Mouse (Mus musculus): Measurements from ENCODE around the gene E030018B13Rik.

The E030018B13Rik gene

DNA sequence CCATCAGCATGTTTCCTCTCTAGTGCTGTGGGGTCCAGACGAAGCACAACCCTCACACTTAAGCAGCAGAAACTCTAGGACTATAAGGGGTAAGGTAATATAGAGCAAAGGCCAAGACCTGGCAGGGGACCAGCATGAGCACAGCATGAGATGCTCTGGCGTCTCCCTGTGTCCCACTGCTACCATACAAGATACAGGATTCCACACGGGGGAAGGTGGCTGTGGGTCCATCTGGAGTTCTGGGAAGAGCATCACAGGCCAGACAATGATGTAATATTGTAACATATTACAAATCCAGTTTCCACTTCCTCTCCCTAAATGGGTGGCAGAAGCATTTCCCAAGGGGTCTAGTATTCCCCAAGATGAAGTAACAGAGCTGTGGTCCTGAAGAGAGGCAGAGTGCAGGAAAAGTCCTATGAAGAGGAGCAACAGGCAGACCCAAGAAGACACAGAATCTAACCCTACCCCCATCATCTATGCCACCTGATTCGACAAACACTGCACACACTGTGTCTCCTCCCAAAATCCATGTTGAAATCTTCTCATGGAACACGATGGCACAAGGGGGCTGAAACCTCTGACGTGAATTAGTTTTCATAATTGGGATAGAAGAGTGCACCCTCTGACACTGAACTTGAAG, at the start of gene E030018B13Rik:
E030018B13Rik (plus strand) TSS at position 590 of the 640 bp plus-strand sequence.
- DNase-seq (ENCODE audit: extremely low read depth, insufficient read length, low spot score), result no peak

DNA sequence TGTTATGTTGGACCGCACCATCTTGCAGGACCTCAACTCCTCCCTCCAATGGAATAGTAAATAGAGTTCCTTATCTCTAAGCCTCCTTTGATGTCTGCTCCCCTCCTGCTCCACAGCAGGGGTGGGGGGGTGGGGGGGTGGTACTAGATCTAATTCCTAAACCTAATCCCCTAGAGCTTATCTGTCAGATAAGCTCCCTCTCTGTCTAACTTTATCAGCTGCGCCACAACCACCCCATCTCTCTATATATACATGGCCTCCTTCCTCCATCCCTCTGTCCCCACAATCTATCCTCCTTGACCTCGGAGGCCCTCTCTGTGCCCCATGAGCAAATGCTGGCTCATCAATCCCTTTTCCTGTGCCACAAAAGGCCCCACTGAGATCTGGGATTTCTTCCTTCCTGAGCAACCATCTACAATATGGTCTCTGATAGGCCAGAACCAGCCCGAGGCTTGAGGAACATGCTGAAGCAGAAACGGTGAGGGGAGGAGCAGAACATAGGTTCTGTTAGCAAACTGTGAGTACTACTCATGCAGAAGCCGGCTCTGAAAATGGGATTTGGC, 48.2 kb upstream of the E030018B13Rik start:
- DNase-seq (ENCODE audit: extremely low read depth, insufficient read length, low spot score), result no peak

DNA sequence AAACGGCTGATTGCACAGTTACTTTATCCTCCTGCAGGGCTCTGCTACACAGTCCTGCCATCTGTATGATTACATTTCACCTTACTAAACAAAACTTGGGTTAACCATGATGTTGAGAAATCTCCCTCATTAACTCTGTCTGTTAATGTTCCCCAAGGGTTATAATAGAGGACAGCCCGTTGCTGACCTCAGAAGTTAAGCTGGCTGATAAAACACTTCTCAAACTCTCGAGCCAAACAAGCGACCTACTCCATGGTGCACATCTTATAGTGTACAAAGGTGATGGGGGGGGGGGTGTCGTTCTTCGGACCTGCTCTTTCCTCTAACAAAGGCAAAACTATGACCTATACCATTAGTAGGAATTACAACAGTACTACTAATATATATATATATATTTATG, 45.0 kb upstream of the E030018B13Rik start:
- DNase-seq (ENCODE audit: extremely low read depth, insufficient read length, low spot score), result no peak

DNA sequence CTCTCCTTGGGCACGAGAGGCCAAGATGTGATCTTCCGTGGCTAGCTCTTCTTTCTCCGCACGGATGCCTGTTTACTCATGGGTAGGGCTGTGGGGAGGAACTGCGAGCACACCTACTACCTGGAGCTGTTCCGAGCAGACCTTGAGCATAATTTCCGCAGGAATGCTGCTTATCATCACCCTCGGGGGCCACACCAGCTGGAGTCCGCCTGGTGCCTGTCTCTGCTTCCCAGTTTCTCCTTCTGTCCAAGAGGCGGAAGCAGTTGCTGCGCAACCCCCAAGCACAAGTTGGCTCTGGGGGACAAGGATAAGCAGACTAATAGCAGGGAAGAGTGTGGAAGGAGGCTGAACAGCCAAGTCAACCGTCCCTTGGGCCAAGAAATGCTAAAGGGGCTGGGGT, 42.8 kb upstream of the E030018B13Rik start:
- no peak for DNase-seq (ENCODE audit: extremely low read depth, insufficient read length, low spot score)

DNA sequence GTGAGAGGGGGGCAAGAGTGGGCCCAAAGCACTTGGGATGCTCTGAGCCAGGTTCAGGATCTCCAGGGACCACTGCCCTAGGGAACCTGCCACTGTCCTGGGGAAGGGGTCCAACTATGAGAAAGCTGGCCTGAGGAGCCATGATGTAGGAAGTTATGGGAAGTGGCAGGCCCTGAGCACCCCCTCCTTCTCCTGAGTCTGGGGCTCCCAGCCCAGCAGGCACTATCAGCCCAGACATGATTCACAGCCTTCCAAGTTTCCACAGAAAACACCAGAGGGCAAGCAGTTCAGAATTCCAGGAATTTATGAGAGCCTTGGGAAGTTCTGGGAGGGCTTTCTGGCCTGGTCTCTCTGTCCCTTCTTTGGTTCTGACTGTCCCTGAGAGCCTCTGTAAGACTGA, 41.0 kb upstream of the E030018B13Rik start:
- no peak for DNase-seq (ENCODE audit: extremely low read depth, insufficient read length, low spot score)

DNA sequence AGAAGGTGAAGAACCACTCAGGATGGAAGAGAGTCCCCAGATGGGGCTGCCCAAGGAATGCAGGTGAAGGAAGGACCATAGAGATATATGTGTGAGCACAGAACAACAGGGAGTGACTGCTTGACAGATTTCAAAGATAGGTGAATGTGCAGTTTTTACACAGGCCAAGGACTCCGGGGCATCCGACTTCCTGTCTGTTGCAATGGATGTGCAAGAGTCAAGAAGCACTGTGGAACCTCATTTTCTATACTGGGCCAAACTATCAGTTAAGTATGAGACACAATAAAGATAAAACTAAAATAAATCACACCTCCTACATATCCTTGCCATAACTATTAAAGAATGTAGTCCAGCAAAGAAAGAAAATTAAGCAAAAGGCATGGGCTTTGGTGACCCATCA, 40.0 kb upstream of the E030018B13Rik start:
- DNase-seq (ENCODE audit: extremely low read depth, insufficient read length, low spot score), result no peak

DNA sequence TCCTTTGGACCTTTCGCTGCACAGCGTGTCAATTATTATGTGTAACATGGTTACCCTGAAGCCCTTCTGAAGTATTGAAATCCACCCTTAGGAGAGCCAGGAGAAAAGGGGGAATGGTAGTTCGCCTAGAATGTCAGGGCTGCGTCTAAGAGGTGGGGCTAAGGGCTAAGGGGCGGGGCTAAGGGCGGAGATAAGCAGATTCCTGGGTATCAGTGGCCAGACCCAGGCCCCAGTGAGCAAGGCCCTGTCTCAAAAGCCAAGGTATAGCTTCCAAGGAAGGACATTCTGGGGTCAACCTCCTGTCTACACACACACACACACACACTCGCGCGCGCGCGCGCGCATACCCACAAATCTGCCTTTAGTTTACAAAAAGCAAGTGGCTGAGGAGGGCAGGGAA, 39.0 kb upstream of the E030018B13Rik start:
- DNase-seq (ENCODE audit: extremely low read depth, insufficient read length, low spot score), result no peak

DNA sequence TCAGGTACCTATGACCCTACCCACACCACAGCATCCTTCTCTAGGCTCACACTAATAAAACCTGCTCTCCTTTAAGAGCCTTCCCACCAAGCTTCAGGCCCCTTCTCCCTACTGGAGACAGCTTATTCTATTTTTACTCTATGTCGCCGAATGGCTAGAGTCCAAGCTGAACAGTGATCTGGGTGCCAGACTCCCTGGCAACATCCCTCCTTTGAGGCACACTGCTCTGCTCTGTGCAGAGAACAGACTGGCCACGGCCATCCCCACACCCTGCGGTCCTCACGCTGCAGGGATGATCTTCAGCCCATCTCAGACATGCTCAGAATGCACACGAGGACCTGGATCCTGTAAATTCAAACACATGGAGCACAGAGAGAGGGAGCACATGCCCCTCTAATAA, 37.1 kb upstream of the E030018B13Rik start:
- DNase-seq (ENCODE audit: extremely low read depth, insufficient read length, low spot score), result no peak

DNA sequence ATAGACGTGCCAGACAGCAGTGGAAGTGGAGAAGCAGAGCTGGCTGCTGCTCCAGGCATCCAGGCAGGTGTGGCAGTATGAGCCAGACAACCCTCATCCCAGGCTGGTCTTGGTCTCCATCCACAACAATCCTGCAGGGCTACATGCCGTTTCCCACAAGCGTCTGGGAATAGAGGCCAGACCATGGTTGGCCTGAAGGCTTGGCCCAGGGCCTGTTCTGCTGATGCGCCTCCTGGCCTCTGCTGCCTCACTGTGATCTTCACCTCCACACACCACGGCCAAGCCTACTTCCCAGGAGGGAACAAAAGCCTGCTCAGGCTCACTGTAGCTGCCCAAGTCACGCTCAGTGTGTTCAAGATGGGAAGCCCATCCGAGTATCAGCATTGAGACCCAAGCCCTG, 33.9 kb upstream of the E030018B13Rik start:
- DNase-seq (ENCODE audit: extremely low read depth, insufficient read length, low spot score), result no peak

DNA sequence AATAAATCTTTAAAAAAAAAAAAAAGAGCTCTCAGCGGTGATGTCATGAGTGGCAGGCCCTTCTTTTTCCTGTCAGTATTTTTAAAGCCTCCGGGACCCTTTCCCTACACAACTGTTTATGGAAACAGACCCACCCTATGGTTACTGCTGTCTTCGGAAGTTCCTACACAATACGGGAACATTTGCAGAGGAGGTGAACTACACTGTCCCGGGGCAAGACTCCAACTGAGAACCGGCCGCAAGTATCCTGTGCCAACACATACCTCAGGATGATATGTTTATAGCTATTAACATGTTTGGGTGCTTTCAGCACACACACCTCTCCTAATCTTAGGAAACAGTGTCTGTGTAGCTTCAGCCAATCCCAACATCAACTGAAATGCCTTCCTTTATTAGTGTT, 31.6 kb upstream of the E030018B13Rik start:
- no peak for DNase-seq (ENCODE audit: extremely low read depth, insufficient read length, low spot score)

DNA sequence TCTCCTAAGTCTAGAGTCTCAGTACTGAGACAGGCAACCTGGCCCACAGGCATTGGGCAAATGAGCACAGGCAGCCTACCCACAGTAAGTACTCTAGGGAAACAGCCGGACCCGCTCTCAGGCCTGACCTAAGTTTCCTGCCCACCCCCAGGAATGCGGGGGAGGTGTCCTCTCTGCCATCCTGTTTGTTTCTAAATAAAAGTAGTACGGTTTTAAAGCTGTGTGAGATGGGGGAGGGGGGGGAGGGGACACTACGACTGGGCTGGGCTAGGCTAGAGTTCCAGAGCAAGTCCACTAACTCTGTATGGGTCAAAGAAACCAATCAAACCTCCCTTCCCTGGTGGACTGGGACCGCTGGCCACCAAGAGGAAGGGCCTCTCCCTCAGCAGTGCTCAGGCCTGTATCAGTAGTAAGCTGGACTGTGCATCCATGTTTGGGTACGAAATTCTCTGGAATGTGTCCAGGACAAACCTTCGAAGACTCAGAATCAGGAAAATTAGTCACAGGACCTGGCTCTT, 29.6 kb upstream of the E030018B13Rik start:
- peak; percentile 28 for DNase-seq (ENCODE audit: extremely low read depth, insufficient read length, low spot score)

DNA sequence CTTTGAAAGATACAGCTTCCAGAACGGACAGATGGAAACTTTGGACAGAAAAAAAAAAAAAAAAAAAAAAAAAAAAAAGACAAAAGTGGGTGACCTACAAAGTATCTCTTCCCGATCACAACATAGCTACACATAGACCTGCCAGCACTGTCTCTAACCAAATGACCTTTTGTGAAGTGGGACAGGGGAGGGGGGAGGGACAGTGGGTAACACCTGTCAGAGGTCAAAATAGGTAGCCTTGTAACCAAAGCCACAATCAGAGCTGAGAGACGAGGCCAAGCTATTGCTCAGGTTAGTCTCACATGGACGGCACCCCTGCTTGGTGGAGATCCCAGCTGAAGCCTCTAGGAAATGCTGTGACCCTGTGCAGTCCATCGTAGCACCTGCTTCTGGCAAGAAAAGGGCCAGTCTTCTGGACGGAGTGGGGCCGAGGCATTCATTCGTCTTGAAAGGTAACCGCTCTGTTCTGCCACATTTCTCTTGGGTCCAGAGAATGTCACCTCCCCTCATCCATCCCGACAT, 29.0 kb upstream of the E030018B13Rik start:
- no peak for DNase-seq (ENCODE audit: extremely low read depth, insufficient read length, low spot score)

DNA sequence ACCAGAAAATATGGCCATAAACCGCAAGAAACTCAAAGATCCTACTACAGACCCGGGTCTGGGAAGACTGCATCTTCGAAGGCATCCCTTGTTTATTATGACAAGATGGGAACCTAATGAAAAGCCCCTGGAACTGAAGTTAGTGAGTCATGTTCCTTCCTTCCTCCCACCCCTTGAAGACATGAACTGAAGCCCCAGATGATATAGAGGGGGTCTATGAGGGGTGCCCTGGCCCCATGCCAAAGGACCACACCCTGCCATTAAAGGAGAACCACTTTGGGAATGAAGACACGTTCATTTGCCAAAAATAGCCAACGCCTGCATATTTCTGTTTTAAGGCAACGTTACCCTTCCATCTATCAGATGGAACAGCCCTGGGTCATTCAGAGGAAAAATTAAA, 28.0 kb upstream of the E030018B13Rik start:
- DNase-seq (ENCODE audit: extremely low read depth, insufficient read length, low spot score), result no peak

DNA sequence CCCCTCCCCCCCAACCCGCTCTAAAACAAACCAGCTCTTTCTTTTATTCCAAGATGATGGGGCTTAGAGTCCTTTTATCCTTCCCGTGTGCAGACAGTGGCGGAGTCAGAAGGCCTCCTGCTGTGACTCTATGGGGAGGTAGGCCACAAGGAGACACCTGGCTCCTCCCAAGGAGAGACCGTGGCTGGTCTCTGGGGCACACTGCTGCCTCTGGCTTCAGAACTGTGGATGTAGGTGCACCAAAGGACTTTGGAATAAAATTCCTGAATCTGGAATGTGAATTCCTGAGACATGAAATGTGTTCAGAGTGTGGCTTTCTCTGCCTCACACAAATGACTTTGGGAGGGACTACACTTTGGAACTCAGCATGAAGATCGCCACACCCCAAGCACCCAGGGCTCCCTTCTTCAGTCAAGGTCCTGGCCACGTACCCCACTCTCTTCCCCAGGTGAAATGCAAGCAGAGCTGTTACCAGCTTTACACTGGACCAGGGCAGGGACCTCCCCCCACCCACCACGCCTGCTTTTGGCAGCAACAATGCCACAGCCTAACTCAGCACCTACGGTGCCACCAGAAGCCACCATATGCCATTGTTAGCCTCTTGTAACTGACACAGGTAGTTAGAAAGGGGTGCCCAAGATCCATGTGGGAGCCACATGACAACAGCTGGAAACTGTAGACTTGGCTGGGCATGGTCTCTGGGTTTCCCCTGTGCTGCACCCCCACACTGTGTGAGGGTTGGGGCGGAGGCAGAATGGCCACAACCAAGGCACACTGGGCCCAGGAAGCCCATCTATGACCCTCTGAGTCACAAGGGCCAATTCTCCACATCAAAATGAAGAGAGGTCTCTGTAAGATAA, 27.3 kb upstream of the E030018B13Rik start:
- DNase-seq (ENCODE audit: extremely low read depth, insufficient read length, low spot score), result no peak

DNA sequence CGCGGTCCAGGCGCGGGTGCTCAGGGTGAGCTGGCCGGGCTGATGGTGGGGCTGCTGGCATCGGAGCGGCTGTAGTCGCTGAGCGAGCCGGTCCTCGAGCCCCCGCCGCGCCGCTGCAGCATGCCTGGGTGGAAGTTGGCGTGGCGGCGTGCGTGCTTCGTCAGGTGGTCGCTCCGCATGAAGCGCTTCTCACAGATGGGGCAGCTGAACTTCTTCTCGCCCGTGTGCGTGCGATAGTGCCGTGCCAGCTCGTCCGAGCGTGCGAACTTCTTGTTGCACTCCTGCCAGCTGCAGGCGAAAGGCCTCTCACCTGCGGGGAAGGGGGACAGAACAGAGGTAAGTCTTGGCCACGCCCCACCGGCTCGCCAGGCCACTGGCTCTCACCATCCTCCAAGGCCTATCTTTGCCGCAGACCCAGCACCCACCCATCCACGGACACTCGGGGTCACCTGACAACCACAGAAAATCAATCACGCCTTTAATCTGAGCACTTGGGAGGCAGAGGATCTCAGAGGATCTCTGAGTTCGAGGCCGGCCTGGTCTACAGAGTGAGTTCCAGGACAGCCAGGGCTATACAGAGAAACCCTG, 25.1 kb upstream of the E030018B13Rik start:
- DNase-seq (ENCODE audit: extremely low read depth, insufficient read length, low spot score), result no peak

DNA sequence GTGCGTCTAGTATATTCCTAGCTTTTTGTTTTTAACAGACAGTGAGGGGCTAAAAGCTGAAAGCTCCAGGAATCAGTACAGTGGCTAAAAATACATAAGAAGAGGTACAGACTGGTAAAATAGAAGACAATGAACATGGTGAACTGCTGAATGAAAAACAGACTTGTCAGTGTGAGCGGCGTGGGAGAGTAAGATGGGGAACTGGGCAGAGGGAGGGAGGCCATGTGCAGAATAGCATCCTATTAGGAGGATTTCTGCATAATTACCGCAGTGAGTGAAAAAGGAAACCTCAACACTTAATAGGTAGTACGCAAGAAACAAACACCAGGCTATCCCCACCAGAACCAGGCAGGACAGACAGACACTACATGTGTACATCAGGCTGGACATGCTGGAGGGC, 23.5 kb upstream of the E030018B13Rik start:
- DNase-seq (ENCODE audit: extremely low read depth, insufficient read length, low spot score), result no peak

DNA sequence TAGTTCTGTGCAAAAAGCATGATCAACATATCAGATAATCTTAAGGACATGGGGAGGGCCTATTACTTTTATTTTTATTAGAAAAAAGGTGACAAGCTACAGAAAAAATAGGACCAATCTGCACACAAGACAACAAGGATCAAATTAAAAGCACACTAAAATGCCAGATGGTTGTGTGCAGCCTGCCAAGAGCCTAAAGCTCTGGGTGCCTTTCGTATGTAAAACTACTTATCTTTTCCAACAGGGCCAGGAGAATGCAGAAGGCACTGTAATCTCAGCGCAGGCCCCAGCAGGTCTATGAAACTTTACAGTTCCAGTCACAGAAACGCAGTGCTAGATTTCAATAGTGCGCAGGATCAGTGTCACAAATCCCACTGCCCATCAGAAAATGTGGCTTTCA, 22.9 kb upstream of the E030018B13Rik start:
- DNase-seq (ENCODE audit: extremely low read depth, insufficient read length, low spot score), result no peak

DNA sequence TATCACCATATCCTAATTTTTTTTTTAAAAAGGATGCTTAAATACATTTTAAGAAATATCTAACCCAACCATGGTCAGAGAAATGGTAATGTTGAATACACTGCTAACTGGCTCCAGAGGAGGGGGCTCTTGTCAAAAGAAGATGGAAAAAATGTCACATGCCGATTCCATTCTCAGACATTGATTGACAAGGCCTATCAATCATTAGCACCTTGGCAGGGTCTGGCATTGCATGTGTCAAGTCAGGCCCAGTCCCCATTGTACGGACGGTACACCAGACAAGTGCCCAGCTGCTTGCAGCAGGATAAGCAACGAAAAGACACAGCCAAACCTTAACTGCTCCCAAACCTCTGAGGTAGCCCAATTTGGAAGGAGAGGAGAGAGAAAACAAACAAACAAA, 22.0 kb upstream of the E030018B13Rik start:
- DNase-seq (ENCODE audit: extremely low read depth, insufficient read length, low spot score), result no peak

DNA sequence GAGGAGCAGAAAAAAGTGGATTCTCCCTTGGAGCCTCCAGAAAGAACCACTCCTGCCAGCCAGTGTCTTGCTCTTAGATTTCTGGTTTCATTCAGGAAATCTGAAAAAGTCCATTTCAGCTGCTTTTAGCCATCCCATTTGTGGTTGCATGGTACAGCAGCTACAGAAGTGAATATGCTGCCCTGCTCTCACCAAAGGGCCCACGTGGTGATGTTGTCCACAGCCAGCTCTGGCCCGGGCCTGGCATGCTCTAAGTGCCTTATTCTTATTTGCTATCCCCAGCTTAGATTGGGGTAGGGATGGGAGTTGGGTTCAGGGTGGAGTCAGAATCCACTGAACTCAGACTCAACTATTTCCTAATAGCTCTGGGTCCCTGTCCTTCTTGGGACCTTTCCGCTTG, 21.4 kb upstream of the E030018B13Rik start:
- DNase-seq (ENCODE audit: extremely low read depth, insufficient read length, low spot score), result no peak

DNA sequence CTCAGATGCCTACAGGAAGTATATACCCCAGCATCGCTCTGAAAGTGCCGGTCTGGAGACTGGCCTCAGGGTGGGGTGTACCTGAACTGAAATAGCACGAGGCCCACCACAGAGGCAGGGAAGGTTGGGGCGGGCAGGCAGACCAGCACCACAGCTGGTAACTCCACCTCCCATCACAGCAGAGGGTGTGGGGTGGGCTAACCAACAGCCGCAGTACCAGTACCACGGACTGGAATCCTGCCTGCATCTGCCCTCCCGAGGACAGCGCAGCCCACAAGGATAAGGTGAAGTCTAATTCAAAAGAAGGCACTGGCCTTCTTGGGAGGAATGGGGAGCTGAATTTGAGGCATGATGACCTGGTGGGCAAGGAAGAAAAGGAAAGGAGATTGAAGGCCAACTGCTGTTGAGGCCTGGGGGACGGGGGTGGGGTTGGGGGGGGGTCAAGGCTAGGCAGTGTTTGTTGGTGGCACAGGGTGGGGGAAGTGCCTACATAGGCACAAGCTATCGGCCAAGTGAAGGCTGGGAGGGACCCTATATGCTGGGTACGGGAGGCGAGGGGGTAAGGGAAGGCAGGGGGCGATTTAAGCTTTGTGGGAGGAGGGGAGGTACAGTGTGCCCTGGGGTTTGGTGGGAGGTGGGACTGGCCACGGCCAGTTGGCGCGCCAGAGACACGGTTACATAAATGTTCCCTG, 20.2 kb upstream of the E030018B13Rik start:
- DNase-seq (ENCODE audit: extremely low read depth, insufficient read length, low spot score), result no peak

All from 3134 (cell line).